Mouse (Mus musculus) stomach, postnatal 0 days (tissue): ENCODE results near the gene E130114P18Rik. TPM values are rescaled to one million over a fixed set of nuclear protein-coding genes. Genes with fewer than 3 reads are reported as not detected.
A peak's percentile ranks its signal among the peaks of the same experiment; 100 is the strongest.

Experiments used
- ATAC-seq: fragments of 200-750 bp; cut with Nextera tagmentation; 2 replicates; pipeline ENCODE4 v1.8.0; 2017; ENCODE audit not compliant: low FRiP score, low TSS enrichment
- DNase-seq: peaks from one replicate; pipeline ENCODE4 v3.0.0-alpha.2; 2016; ENCODE audit warnings: low spot score
- H3K27ac ChIP-seq: fragments of 300-500 bp; sonication (generic); replicated peaks from 2 replicates; pipeline ENCODE4 v1.5.1; 2014; ENCODE audit warnings: mild to moderate bottlenecking, control low read depth
- H3K27me3 ChIP-seq: fragments of 300-500 bp; sonication (generic); 2 replicates; pipeline ENCODE4 v1.6.1; 2014; ENCODE audit warnings: low read length; ENCODE audit not compliant: control insufficient read depth, insufficient read depth
- H3K36me3 ChIP-seq: fragments of 300-500 bp; sonication (generic); 2 replicates; pipeline ENCODE4 v1.6.1; 2014; ENCODE audit warnings: low read length, mixed read lengths; ENCODE audit not compliant: control insufficient read depth, insufficient read depth
- H3K4me1 ChIP-seq: fragments of 300-500 bp; sonication (generic); replicated peaks from 2 replicates; pipeline ENCODE4 v1.6.1; 2014; ENCODE audit warnings: antibody characterized with exemption; ENCODE audit not compliant: control insufficient read depth, insufficient read depth
- H3K4me2 ChIP-seq: fragments of 300-500 bp; sonication (generic); replicated peaks from 2 replicates; pipeline ENCODE4 v1.6.1; 2014; ENCODE audit warnings: low read depth, mild to moderate bottlenecking, control low read depth, moderate library complexity
- H3K4me3 ChIP-seq: fragments of 300-500 bp; sonication (generic); 2 replicates; pipeline ENCODE4 v1.5.1; 2014; ENCODE audit warnings: low read depth, low read length, control low read depth
- H3K9ac ChIP-seq: fragments of 300-500 bp; sonication (generic); 2 replicates; pipeline ENCODE4 v1.6.1; 2014; ENCODE audit warnings: mild to moderate bottlenecking, low read length, control low read depth, mixed read lengths
- H3K9me3 ChIP-seq: fragments of 300-500 bp; sonication (generic); 2 replicates; pipeline ENCODE4 v1.6.1; 2016; ENCODE audit warnings: low read length; ENCODE audit not compliant: control insufficient read depth
- CTCF ChIP-seq: IDR thresholded peaks from 2 replicates; pipeline ENCODE4 v1.5.1; 2016; ENCODE audit warnings: antibody characterized with exemption, low read depth, mild to moderate bottlenecking, moderate library complexity
- EP300 ChIP-seq: optimal IDR thresholded peaks from 2 replicates; pipeline ENCODE3; 2016; ENCODE audit warnings: antibody characterized with exemption
- WGBS: fragments of 180-500 bp; shearing (Covaris S2); extraction: QIAGEN DNeasy Blood & Tissue Kit; methylation state at CpG from one replicate; pipeline ENCODE4 v1.1.7; 2014; 5-methylcytosine and 5-hydroxymethylcytosine counted together
- polyA plus RNA-seq: library from polyadenylated mRNA; unstranded; fragments of >200 nt; fragmentation: Nextera tagmentation; extraction: Ambion mirVana; gene quantifications from 2 replicates; pipeline ENCODE4 v1.2.1, GENCODE M21; 2015

Gene E130114P18Rik
- polyA plus RNA-seq, 1 experiment from 2014 or later, result 1.2 TPM

DNA sequence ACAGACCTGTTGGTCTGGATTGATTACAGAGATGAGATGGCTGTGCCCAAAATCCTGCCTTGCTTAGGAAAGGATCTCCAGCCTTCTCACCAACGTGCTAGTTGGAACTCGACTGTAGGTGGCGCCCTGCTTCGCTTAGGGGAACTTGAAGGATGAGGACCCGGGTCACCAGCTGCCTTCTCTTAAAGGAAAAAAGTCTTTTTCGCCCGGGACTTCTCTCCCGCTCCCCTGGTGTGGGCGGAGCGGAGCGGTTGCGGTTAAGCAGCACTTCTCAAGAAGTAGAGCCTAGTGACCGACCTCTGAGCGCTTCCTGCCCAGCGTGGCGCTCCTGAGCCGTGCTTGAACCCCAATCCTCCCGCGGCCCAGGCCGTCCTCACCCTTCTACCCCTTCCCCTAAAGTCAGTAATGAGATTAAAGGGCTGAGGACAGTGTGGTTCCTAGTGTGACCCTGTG, 26.8 kb downstream of the E130114P18Rik start:
- H3K9me3 ChIP-seq, result no peaks in the 10 kb centered on the region
- H3K4me3 ChIP-seq, result peak overlapping the region; percentile 53
- TF ChIP-seq EP300 (no peak), CTCF (peak; percentile 94)
- peak; percentile 91 for ATAC-seq
- no peaks in the 10 kb centered on the region; the same call in 1 of the 2 replicates for H3K4me1 ChIP-seq
- H3K9ac ChIP-seq, result peak overlapping the region; percentile 78
- H3K4me2 ChIP-seq, result peak overlapping the region; percentile 83
- WGBS, result 1% methylated on average over 20 of the region's 20 CpGs
- peak; percentile 92 for DNase-seq
- H3K36me3 ChIP-seq, result no peaks in the 10 kb centered on the region
- H3K27ac ChIP-seq, result peak overlapping the region; percentile 97
- H3K27me3 ChIP-seq, result no peaks in the 10 kb centered on the region

DNA sequence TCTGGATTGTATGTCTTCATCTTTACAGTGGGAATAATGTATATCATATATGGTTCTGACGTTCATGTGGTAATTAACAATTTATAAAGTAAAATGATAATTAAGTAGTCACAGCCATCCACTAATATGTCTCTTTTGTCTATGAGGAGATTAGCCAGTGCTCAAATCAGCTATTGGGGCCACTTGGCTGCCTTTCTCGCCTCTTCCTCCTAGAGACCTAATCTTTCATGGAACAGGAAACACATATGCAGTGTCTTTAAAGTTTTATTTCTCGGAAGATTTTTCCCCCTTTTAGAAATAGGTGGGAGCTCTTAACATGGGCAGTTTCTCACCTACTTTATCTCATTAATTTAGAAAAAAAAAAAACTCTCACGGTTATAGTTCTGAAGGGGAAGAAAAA, 27.5 kb downstream of the E130114P18Rik start:
- ATAC-seq (no peak), DNase-seq (no peak)
- no peaks in the 10 kb centered on the region for H3K27me3 ChIP-seq
- no peak overlapping the region for H3K9ac ChIP-seq
- H3K9me3 ChIP-seq, result no peaks in the 10 kb centered on the region
- H3K4me2 ChIP-seq, result no peak overlapping the region
- no peaks in the 10 kb centered on the region; the same call in 1 of the 2 replicates for H3K4me1 ChIP-seq
- H3K4me3 ChIP-seq, result no peak overlapping the region
- 54% methylated on average over 4 of the region's 4 CpGs for WGBS
- H3K27ac ChIP-seq, result no peak overlapping the region
- TF ChIP-seq CTCF, result no peak
- no peak for TF ChIP-seq EP300
- H3K36me3 ChIP-seq, result no peaks in the 10 kb centered on the region

DNA sequence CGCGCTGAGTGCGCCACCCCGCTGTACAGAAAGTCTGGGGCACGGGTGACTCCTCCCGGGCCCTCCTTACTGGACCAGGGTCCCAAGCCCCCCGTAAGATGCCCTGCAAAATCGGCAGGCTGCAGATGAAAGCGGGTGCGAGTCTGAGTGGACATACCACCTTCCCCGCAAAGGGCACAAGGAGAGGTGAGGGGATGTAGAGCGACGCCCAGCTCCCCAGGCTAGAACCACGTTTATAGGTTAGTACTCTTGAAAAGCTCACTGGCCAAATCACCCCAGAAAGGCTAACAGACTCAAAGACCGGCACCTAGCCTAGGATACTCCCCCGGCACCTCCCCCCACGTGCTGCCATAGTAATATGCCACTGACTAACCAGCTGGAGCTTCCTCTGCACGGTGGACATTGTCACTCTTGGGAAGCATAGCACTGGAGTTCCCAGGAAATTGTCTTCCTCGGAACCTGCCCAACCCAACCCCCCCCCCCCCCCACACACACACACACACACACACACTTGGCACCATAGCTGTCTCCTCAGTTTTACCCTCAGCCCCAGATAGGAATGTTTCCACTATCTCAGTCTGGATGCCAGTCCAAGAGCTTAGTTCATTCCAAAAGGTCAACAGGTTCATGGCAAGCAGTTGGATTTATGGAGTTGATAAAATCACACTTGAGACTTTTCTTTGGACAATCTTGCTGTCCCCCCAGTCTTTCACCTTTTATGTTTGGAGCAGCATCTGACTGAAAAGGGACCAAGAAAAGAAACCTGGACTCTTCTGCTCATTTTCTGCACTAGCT, 31.6 kb downstream of the E130114P18Rik start:
- no peaks in the 10 kb centered on the region for H3K27me3 ChIP-seq

DNA sequence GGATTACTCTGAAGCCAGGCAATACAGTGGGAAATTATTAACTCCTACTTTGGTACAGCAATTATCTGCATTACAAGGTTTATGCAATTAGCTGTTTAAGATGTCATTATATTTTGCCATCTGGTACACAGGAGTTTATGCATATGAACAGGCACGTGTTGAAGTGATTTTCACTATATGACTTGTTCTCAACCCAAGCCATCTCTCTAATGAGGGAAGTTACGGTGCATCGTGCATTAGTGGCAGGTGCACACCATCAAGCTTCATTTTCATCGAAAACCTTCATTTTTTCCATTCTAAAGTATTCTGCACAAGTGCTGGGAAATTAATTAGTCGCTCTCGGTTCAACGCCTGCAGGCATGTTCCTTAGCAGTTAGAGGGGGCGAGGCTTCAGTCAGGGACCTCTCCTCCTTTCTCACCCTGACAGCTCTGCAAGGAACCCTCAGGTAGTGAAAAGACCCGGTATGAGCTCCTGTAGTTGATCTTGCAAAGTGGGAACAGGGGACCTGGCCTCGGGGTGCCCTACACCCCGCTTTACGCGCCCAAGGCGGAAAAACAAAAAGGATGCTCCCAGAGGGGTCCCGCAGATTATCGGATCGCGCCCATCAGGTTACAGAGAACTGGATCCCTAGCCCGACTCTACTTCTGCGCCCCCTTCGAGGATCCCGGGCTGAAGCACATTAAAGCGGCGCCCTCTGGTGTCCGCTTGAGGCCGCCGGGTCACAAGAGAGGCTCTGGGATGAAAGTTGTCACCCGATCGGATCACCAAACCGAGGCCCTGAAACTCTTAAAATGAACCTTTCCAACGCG, 32.4 kb downstream of the E130114P18Rik start:
- peak overlapping the region; percentile 45 for H3K9ac ChIP-seq
- H3K4me2 ChIP-seq, result peak overlapping the region; percentile 75
- peak overlapping the region; percentile 41 for H3K4me3 ChIP-seq
- 7% methylated on average over 32 of the region's 32 CpGs for WGBS
- peak; percentile 71 for DNase-seq
- no peak overlapping the region for H3K27ac ChIP-seq
- H3K27me3 ChIP-seq, result no peaks in the 10 kb centered on the region
- ATAC-seq, result peak; percentile 61
- TF ChIP-seq CTCF (peak; percentile 85), EP300 (no peak)
- H3K9me3 ChIP-seq, result no peaks in the 10 kb centered on the region
- H3K4me1 ChIP-seq, result no peaks in the 10 kb centered on the region
- H3K36me3 ChIP-seq, result no peaks in the 10 kb centered on the region

More for the DNA sequence above, 31.6 kb downstream of the E130114P18Rik start:
- Histone ChIP-seq H3K9ac (peak overlapping the region; percentile 45), H3K4me3 (peak overlapping the region; percentile 41), H3K9me3 (no peaks in the 10 kb centered on the region), H3K27ac (no peak overlapping the region), H3K4me2 (peak overlapping the region; percentile 75), H3K36me3 (no peaks in the 10 kb centered on the region), H3K4me1 (no peaks in the 10 kb centered on the region)
- 12% methylated on average over 19 of the region's 19 CpGs for WGBS
- TF ChIP-seq EP300, result no peak
- TF ChIP-seq CTCF, result no peak
- ATAC-seq (peak; percentile 19; the same call in 1 of the 2 replicates), DNase-seq (no peak)

DNA sequence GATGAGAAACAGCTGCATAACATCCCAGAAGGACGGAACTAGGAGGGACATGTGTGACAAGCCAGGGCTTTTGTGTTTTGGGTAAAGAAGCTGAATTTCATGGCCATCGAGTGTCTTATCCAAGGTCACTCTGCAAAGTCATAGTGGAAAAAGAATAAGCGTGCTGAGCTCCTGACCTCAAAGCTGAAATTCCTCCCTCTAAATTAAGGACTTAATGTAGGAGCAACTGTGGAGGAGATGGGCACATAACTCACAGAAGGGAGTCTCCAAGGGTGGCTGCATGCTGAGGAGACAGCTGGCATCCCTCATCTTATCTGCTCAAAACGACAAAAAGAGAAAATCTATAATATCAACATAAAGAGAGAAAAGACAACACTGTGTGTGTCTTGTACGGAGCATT, 33.9 kb downstream of the E130114P18Rik start:
- no peak for DNase-seq
- no peak overlapping the region for H3K27ac ChIP-seq
- ATAC-seq, result no peak
- no peaks in the 10 kb centered on the region for H3K4me1 ChIP-seq
- H3K4me3 ChIP-seq, result no peak overlapping the region
- H3K36me3 ChIP-seq, result no peaks in the 10 kb centered on the region
- TF ChIP-seq CTCF (no peak), EP300 (no peak)
- H3K27me3 ChIP-seq, result no peaks in the 10 kb centered on the region
- H3K4me2 ChIP-seq, result no peak overlapping the region
- no peaks in the 10 kb centered on the region for H3K9me3 ChIP-seq
- WGBS, result 52% methylated on average over 5 of the region's 5 CpGs
- H3K9ac ChIP-seq, result no peak overlapping the region
